Mouse (Mus musculus): Measurements from ENCODE around the gene Uckl1.

- peak; percentile 68 for TF ChIP-seq TCF12 (IDR thresholded peaks at IDR 0.05; ENCODE audit: low read depth, low read length)
- peak; percentile 87 for TF ChIP-seq CTCF (conservative IDR thresholded peaks at IDR 0.05 in 1 of 2, IDR thresholded peaks at IDR 0.05 in 1 of 2; ENCODE audit: low read depth in 2 of 2, low read length in 2 of 2)
- TF ChIP-seq CHD1 (IDR thresholded peaks at IDR 0.05; ENCODE audit: low read depth, low read length): no peak
- TF ChIP-seq MYC (IDR thresholded peaks at IDR 0.05; ENCODE audit: low read depth, low read length): peak; percentile 78; the same call in 1 of the 2 replicates
- peak; percentile 84 for TF ChIP-seq POLR2A (IDR thresholded peaks at IDR 0.05; ENCODE audit: low read depth, low read length)
- TF ChIP-seq EP300 (IDR thresholded peaks at IDR 0.05; ENCODE audit: low read length): no peak
- peak; percentile 82; the same call in 1 of the 2 replicates for TF ChIP-seq MXI1 (IDR thresholded peaks at IDR 0.05; ENCODE audit: low read depth, low read length)
- TF ChIP-seq JUND (conservative IDR thresholded peaks at IDR 0.05; ENCODE audit: low read depth, low read length): peak; percentile 53; the same call in 1 of the 2 replicates
- no peak for TF ChIP-seq KAT2A (IDR thresholded peaks at IDR 0.05; ENCODE audit: insufficient replicate concordance, low read length)
- TF ChIP-seq ELF1 (IDR thresholded peaks at IDR 0.05; ENCODE audit: low read depth, low read length): peak; percentile 94
- TF ChIP-seq POLR2AphosphoS2 (IDR thresholded peaks at IDR 0.05; ENCODE audit: low read depth, low read length): no peak
- TF ChIP-seq RCOR1 (conservative IDR thresholded peaks at IDR 0.05; ENCODE audit: low read depth, low read length): no peak
- TF ChIP-seq ZMIZ1 (IDR thresholded peaks at IDR 0.05; ENCODE audit: low read depth, low read length): no peak
- TF ChIP-seq E2F4 (IDR thresholded peaks at IDR 0.05; ENCODE audit: insufficient replicate concordance, low read depth, low read length): no peak
Observed at GRCm38 (mm10) chr2:181581016-181581401, 3.7 kb downstream of the Uckl1 start.
